Mouse (Mus musculus) megakaryocyte-erythroid progenitor cell, adult 5-6 weeks (primary cell): ENCODE measurements around the gene Fam71b. TPM values are rescaled to one million over a fixed set of nuclear protein-coding genes. Genes with fewer than 3 reads are reported as not detected.
A peak's percentile ranks its signal among the peaks of the same experiment; 100 is the strongest.

ENCODE experiments used
- ATAC-seq: replicated peaks from 2 replicates; pipeline ENCODE4 v1.8.0; 2016; ENCODE audit warnings: mild to moderate bottlenecking, inconsistent platforms; ENCODE audit not compliant: severe bottlenecking, poor library complexity, low FRiP score, low TSS enrichment
- total RNA-seq, 2 experiments: library from RNA; stranded (forward) in 1 of 2; stranded (reverse) in 1 of 2; fragments of 200-1000, 215-1000 nt in 1 of 2; fragments of >200 nt in 1 of 2; fragmentation: Nextera tagmentation in 1 of 2; gene quantifications; 2 replicates each; pipeline ENCODE4 v1.2.3; 2014 to 2017

Fam71b gene
- total RNA-seq (2014; fragmentation: Nextera tagmentation): not detected in 2 replicates
- not detected in 2 replicates for total RNA-seq (2017)

GRCm38 (mm10) chr11:46396167-46396859 is at the start of gene Fam71b:
Gene Fam71b (plus strand): TSS chr11:46396559.
- peak; percentile 63; the same call in 1 of the 2 replicates for ATAC-seq

- no peak for ATAC-seq
These were observed 48.6 kb upstream of the Fam71b start for GRCm38 (mm10) chr11:46347756-46348155.

- ATAC-seq: no peak
These were observed 47.9 kb upstream of the Fam71b start for GRCm38 (mm10) chr11:46348416-46348815.

DNA sequence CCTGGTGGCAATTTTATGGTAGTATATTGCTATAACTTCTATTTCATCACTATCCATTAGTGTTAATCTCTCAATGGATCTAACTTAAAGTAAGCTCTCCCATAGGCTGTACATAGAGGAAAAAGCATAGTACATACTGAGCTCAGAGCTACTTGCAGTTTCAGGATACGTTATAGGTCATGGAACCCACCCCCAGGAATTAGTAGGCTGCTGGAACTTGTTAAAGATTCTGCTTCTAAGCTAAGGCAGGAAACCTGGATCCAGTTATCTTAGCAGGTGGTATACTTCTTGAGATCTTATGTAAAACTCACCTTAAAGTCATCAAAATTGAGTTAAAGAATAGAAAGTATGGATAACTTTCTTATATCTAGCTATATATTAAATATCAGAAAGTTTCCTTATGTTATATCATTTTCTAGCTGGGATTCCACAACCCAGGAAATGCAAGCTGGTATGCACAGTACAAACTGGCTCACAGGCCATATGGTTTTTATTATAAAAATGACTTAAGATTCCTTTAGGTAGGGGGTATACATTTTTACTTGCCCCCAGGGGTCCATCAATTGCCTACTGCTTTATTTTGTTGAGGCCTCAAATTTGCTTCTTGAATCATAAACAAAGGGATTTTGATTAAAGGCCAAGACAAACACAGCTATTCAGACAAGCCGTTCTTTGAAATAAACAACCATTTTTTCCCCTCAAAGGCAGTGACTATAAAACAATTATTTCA is 46.5 kb upstream of the Fam71b start:
- ATAC-seq: no peak

DNA sequence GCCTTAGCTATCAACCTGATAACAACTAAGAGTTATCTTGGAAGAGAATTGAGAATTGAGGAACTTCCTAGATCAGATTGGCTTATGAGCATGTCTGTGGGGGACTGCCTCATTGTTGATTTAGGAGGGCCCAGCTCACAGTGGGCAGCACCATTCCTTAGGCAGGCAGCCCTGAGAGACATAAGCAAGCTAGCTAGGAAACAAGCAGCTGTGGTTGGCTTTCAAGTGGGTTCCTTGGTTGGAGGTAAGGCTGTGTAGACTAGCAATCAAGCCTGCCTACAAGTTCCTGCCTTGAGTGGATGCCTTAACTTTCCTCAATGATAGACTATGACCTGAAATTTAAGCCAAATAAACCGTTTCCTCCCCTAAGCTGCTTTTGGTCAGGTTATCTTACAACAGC is 38.0 kb upstream of the Fam71b start:
- ATAC-seq: no peak

DNA sequence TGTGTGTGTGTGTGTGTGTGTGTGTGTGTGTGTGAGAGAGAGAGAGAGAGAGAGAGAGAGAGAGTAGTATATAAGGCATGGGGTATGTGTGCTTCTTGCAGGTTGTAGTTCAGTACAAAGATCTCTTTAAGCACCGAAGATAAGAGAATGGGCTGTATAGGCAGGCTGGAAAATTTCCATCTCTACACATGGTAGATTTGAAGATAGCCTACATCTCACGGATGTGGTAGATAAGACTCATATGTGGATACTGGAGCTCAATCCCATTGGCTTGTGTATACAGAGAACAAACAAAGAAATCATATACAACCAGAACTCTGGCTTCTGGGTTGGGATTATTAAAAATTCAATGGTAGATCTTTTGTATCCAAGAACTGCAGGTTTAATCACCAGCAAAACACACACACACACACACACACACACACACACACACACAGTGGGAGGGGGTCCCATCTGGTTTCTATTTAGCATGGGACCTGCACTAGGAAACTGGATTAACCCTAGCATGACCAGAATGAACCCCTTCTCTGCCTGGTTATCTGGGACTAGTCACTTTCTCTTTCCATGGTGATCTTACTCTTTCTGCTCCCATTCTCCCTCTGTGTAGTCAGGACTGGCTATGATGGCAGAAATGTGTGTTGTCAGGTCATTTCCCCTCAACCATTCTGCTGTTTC is 35.2 kb upstream of the Fam71b start:
- no peak for ATAC-seq

- no peak for ATAC-seq
These were observed 34.0 kb upstream of the Fam71b start for GRCm38 (mm10) chr11:46362061-46363022.

GRCm38 (mm10) chr11:46363864-46364263 is 32.5 kb upstream of the Fam71b start:
- no peak for ATAC-seq

GRCm38 (mm10) chr11:46365744-46366143 is 30.6 kb upstream of the Fam71b start:
- ATAC-seq: no peak

- ATAC-seq: no peak
These were observed 30.0 kb upstream of the Fam71b start for GRCm38 (mm10) chr11:46366357-46366756.

DNA sequence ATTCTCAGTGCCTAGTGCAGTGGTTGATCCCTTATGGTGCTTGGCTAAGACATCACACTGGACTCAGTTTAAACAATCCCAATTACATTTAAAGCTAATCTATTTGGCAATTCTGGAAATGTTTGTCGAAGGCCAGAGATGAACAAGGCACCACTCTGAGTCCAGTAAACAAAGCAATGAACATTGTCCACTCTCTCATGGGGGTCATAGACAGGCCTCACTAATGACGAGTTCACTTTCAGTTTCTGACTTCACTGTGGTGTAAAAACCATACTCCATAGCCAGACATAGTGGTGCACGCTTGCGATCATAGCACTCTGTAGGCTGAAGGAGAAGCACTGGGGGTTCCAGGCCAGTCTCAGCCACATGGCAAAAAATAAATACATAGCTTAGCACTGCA is 25.9 kb upstream of the Fam71b start:
- no peak for ATAC-seq

GRCm38 (mm10) chr11:46371250-46371649 is 25.1 kb upstream of the Fam71b start:
- no peak for ATAC-seq

DNA sequence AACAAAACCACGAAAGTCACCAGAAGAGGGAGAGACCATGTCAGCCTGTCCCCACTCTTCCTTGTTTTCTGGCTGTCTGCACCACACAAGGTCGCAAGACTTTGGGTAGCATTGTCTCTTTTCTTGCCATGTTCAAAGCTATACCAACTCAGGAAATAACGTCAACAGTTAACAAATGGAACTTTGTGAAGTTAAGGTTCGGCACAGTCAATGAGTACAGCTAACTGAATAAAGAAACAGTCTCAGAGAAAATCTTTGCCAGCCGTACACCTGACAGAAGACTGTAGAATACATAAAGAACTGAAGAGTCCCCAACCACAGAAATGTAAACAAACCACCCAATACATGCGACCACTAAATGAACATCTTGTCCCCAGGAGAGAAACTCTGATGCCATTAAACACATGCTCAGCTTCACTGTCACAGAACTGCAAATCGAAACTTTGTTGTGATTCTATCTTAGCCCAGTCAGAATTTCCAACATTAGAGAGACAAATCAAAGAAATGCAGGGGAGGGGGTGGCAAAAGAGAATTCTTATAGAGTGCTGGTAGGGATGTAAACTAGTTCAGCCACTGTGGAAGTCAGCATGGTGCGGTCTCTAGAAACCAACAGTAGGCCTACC is 23.9 kb upstream of the Fam71b start:
- no peak for ATAC-seq

DNA sequence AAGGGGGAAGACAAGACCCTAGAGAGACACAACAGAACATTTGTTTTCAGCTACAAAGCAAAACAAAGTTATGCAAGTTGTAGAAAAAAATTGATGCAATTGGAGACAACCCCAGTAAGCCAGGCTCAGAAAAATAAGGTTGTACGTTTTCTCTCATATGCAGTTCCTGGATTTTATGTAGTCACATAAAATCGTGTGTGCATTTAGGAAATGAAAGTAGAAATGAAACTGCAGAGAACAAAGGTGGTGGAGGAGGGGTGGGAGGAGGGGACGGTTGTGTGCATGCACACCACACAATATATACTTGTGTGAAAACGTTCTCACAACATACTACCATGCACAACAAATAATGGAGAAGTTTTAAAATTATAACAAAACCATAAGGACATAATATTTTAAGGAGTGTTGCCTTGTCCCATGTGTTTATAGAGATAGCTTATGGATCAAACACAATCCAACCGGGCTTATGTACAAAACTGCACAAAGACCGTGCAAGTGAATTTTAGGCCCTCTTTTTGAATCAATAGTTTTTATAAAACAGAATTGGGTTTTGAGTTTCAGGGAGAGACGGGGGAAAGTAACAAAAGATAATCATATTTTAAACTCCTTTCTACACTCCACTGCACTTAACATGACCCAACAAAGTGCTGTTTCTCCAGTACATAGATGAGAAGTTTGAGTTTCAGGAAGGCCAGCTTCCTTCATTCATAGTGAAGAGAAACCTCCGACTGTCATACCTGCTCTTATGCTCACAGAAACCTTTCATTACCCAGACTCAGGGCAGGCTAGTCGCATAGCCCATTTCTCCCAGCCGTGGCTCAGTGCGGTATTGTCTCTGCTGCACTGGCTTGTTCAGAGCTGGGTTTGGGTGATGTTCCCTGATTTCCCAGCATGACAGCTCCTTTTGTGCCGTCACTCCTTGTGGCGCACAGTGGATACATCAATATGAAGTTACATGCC is 23.0 kb upstream of the Fam71b start:
- ATAC-seq: no peak

DNA sequence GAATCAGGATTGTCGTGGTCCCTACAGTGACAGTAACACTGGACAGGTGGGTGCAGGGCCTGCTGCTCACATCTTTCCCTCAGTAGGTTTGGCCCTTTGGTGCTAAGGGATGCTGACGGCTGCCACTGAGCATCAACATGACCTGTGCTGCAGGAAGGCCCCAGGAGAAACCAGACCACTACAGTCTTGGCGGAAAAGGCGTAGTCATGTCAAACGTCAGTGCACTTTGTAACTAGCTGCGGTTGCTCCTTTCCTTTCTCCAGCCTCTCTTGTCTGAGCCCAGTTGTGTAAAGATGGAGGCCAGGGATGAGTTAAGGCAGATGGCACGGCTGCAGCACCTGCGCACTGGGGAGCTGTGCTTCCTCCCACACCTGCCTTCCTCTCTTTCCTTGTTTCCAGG is 21.3 kb upstream of the Fam71b start:
- no peak for ATAC-seq

DNA sequence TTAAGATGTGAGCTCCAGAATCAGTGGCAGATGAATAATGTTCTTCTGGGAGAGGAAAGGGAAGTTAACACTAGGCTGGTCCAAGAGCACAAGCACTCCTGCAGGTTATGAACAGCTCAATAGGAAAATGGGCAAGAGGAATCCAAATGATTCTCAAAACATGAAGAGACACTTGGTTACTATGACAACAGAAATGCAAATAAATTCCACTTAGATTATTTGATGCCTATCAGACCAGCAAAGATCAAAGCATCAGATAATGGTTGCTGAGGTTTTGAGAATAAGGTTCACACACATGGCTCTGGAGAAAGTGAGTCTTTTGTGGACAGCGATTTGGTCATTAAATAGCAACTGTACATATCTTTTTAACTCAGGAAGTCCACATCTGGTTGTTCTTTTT is 19.0 kb upstream of the Fam71b start:
- no peak for ATAC-seq

DNA sequence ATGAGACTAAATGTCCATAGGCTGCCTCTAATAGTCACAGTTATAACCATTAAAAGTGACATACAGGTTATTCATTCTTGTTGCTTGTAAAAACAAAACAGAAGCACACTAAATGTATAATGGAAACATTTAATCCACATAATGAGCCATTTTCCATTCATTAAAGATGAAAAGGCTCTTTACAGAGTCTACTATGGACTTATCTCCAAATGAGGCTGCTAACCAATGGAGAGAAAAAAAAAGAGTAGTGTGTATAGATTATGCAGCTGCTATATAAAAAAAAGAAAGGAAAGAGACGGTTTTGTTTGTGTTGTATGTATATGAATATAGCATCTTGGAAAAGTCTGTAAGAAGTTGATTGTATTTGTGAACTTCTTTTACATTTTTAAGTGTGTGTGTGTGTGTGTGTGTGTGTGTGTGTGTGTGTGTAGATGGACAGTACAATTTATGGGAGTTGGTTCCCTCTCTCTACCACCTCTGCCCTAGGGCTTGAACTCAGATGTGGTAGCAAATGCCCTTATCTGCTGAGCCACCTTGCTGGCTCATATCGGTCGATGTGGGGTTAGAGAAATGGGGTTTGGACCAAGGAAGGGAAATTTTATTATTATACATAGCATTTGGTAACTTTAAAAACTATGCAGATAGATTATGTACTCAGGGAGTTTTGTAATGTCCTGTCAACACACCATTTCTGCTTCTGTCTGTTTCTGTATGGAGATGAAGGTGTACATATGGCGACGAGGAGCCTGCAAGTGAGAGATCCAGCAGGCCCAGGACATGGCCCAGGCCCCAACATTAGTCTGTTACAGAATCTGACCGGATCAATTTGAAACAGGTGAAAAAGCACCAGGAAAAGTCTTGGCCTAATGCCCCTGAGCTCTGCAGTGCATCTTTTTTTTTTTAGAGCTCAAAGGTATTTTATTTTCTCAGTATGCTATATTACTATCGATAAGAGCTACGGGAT is 18.3 kb upstream of the Fam71b start:
- ATAC-seq: peak; percentile 99
